Mouse (Mus musculus): Measurements from ENCODE around the gene Brix1. TPM values are rescaled to one million over a fixed set of nuclear protein-coding genes. Genes with fewer than 3 reads are reported as not detected.

Gene Brix1
- total and polyA plus RNA-seq, 3 experiments = 42.6 to 104 (median 94.4) TPM

DNA sequence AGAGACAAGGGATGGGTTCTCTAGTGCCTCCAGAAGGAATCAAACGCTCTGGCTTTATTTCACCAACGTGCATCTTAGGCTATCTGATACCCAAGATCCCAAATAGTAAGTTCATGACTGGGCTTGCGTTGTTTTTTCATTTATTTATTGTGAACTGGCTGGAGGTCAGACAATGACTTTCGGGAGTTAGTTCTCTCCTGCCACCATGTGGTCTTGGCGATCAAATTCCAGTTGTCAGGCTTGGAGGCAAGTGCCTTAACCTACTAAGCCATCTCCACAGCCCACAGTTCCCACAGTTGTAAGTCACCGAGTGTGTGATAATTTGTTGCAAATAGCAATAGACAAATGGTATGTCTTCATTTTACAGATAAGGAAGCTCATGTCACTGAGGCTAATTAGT lies 45.8 kb downstream of the Brix1 start:
- Histone ChIP-seq H3K4me3 (ENCODE audit: low read depth, low read length) (no peak overlapping the region), H3K36me3 (replicated peaks) (peaks cover 42% of the 10 kb centered on the region), H3K27me3 (ENCODE audit: insufficient read depth, low read length) (no peaks in the 10 kb centered on the region), H3K4me1 (ENCODE audit: insufficient read depth, low read depth, low read length) (no peaks in the 10 kb centered on the region), H3K9me3 (replicated peaks) (no peaks in the 10 kb centered on the region)
- TF ChIP-seq TAL1 (conservative IDR thresholded peaks at IDR 0.05; ENCODE audit: low read depth, low read length) = no peak
- no peak for TF ChIP-seq CTCF (IDR thresholded peaks at IDR 0.05; ENCODE audit: low read depth, low read length)
- no peak for TF ChIP-seq GATA1 (IDR thresholded peaks at IDR 0.05; ENCODE audit: borderline replicate concordance, low read length)
- TF ChIP-seq POLR2AphosphoS5 (IDR thresholded peaks at IDR 0.05; ENCODE audit: insufficient replicate concordance, low read depth, low read length) = no peak
- TF ChIP-seq GATA2 (IDR thresholded peaks at IDR 0.05; ENCODE audit: borderline replicate concordance, low read depth, low read length) = no peak
- no peak for ATAC-seq (ENCODE audit: extremely low read depth, insufficient number of reproducible peaks, low FRiP score, poor library complexity, severe bottlenecking)
- no peak for DNase-seq (ENCODE audit: low spot score)

DNA sequence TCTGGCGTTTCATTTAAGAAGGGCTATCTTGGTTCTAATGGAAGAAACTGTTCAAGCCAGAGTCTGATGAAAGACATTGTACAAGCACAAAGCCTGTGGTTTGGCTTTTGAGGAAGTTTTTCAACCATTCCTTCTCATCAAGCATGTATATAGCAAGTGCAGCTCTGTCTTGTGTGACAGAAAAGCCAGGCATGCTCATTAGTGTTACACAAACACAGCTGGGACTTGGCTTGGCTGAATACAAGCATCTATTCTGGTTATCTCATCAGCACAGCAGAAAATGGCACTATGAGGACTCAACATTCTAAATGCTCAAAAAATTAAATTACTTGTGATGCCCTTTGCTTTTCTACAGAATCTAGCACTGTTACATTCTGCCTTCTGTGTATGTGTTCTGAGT lies 48.9 kb downstream of the Brix1 start:
- H3K9me3 ChIP-seq (replicated peaks) = no peaks in the 10 kb centered on the region
- no peaks in the 10 kb centered on the region for H3K27me3 ChIP-seq (ENCODE audit: insufficient read depth, low read length)
- no peak overlapping the region for H3K4me3 ChIP-seq (ENCODE audit: low read depth, low read length)
- H3K4me1 ChIP-seq (ENCODE audit: insufficient read depth, low read depth, low read length) = no peaks in the 10 kb centered on the region
- DNase-seq (ENCODE audit: low spot score) (no peak), ATAC-seq (ENCODE audit: extremely low read depth, insufficient number of reproducible peaks, low FRiP score, poor library complexity, severe bottlenecking) (no peak)
- peaks cover 20% of the 10 kb centered on the region for H3K36me3 ChIP-seq (replicated peaks)
- TF ChIP-seq POLR2AphosphoS5 (IDR thresholded peaks at IDR 0.05; ENCODE audit: insufficient replicate concordance, low read depth, low read length) = no peak
- TF ChIP-seq GATA2 (IDR thresholded peaks at IDR 0.05; ENCODE audit: borderline replicate concordance, low read depth, low read length) = no peak

DNA sequence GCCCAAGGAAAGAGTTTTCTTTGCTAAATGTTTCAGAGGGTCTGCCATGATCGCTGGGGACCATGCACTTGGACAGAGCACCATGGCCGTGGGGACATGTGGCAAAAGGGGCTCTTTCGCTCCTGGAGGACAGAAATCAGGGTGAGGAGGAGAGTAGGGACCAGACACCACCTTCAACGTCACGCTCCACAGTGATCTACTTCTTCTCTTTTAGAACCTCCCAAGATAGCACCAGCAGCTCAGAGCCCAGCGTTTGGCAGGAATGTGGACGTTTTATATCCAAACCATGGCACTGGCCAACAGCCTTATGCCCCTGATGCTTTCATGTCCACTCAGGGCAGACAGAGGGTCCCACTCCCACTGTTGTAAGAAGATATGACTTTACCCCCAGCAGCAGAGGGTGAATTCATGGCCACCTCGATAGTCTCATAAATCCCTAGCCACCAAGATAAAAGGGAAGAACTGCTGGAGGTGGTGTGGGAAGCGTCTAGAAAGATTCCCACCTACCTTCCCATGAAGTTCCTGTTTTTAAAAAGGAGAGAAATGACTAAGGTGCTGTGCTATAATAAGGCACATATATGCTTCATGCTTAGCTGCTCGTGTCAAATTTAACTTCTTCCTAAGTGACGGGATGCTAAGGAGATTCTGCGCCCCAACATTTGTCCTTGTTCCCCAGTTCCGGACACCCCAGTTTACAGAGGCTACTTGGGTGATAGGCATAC lies 59.0 kb downstream of the Brix1 start:
- no peak for DNase-seq (ENCODE audit: low spot score)

DNA sequence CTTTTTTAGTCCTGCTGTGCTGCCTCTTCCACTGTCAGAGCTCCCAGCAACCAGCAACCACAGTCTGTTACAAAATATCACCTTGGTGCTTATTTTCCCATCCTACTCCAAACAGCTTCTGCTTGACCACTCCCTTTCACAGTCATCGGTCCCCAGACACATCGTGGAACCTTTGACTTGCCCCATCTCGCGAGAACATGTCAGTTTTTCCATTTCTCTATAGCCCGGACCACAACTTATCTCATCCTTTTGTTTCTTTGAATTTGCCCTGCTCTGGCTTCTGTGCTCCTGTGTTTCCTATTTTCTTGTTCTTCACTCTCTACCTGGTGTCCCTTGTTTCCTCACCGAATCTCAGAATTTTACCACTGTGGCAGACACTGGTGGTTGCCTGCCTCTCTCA lies 59.6 kb downstream of the Brix1 start:
- ATAC-seq (ENCODE audit: extremely low read depth, insufficient number of reproducible peaks, low FRiP score, poor library complexity, severe bottlenecking) = no peak
- Histone ChIP-seq H3K4me1 (ENCODE audit: insufficient read depth, low read depth, low read length) (no peaks in the 10 kb centered on the region), H3K9me3 (replicated peaks) (no peaks in the 10 kb centered on the region), H3K27me3 (ENCODE audit: insufficient read depth, low read length) (no peaks in the 10 kb centered on the region), H3K4me3 (ENCODE audit: low read depth, low read length) (no peak overlapping the region), H3K36me3 (replicated peaks) (no peaks in the 10 kb centered on the region)
- no peak for TF ChIP-seq GATA2 (IDR thresholded peaks at IDR 0.05; ENCODE audit: borderline replicate concordance, low read depth, low read length)
- no peak for TF ChIP-seq POLR2AphosphoS5 (IDR thresholded peaks at IDR 0.05; ENCODE audit: insufficient replicate concordance, low read depth, low read length)
- no peak for TF ChIP-seq TAL1 (conservative IDR thresholded peaks at IDR 0.05; ENCODE audit: low read depth, low read length)
- TF ChIP-seq CTCF (IDR thresholded peaks at IDR 0.05; ENCODE audit: low read depth, low read length) = no peak
- TF ChIP-seq GATA1 (IDR thresholded peaks at IDR 0.05; ENCODE audit: borderline replicate concordance, low read length) = no peak
- DNase-seq (ENCODE audit: low spot score) = no peak

More for the DNA sequence above, 59.0 kb downstream of the Brix1 start:
- no peaks in the 10 kb centered on the region for H3K27me3 ChIP-seq (ENCODE audit: insufficient read depth, low read length)
- H3K4me3 ChIP-seq (ENCODE audit: low read depth, low read length) = no peak overlapping the region
- no peaks in the 10 kb centered on the region for H3K4me1 ChIP-seq (ENCODE audit: insufficient read depth, low read depth, low read length)
- no peaks in the 10 kb centered on the region for H3K36me3 ChIP-seq (replicated peaks)
- no peak for TF ChIP-seq TAL1 (conservative IDR thresholded peaks at IDR 0.05; ENCODE audit: low read depth, low read length)
- no peaks in the 10 kb centered on the region for H3K9me3 ChIP-seq (replicated peaks)
- ATAC-seq (ENCODE audit: extremely low read depth, insufficient number of reproducible peaks, low FRiP score, poor library complexity, severe bottlenecking) = no peak

Other genes starting within 250 kb of the Brix1 start
- not detected in 2 replicates for gene Gm21973, start 160.6 kb downstream of the Brix1 start, total RNA-seq (2014; fragmentation: Nextera tagmentation)
- not detected in 2 replicates for gene Gm21973, start 160.6 kb downstream of the Brix1 start, total RNA-seq (2017)
- not detected in 2 replicates for gene Gm21973, start 160.6 kb downstream of the Brix1 start, polyA plus RNA-seq (2012)
- gene Agxt2, start 127.4 kb downstream of the Brix1 start, total RNA-seq (2014; fragmentation: Nextera tagmentation) = not detected in 2 replicates
- 0.06 and 0.16 TPM in 2 replicates for gene Agxt2, start 127.4 kb downstream of the Brix1 start, total RNA-seq (2017)
- not detected in 2 replicates for gene Agxt2, start 127.4 kb downstream of the Brix1 start, polyA plus RNA-seq (2012)
- 53.4 and 64.0 TPM in 2 replicates for gene Dnajc21, start 15.4 kb downstream of the Brix1 start, total RNA-seq (2014; fragmentation: Nextera tagmentation)
- gene Dnajc21, start 15.4 kb downstream of the Brix1 start, total RNA-seq (2017) = 28.2 and 36.0 TPM in 2 replicates
- 10.0 and 12.8 TPM in 2 replicates for gene Dnajc21, start 15.4 kb downstream of the Brix1 start, polyA plus RNA-seq (2012)
- 39.2 and 39.4 TPM in 2 replicates for gene Rad1, start 71 bp upstream of the Brix1 start, total RNA-seq (2014; fragmentation: Nextera tagmentation)
- gene Rad1, start 71 bp upstream of the Brix1 start, total RNA-seq (2017) = 40.1 and 40.3 TPM in 2 replicates
- 13.8 and 19.2 TPM in 2 replicates for gene Rad1, start 71 bp upstream of the Brix1 start, polyA plus RNA-seq (2012)
- not detected in 2 replicates for gene Ttc23l, start 72.7 kb upstream of the Brix1 start, total RNA-seq (2014; fragmentation: Nextera tagmentation)
- gene Ttc23l, start 72.7 kb upstream of the Brix1 start, total RNA-seq (2017) = not detected in 2 replicates
- not detected in 2 replicates for gene Ttc23l, start 72.7 kb upstream of the Brix1 start, polyA plus RNA-seq (2012)
- gene Rai14, start 228.7 kb upstream of the Brix1 start, total RNA-seq (2014; fragmentation: Nextera tagmentation) = not detected in 2 replicates
- gene Rai14, start 228.7 kb upstream of the Brix1 start, total RNA-seq (2017) = 0.12 and 0.60 TPM in 2 replicates
- gene Rai14, start 228.7 kb upstream of the Brix1 start, polyA plus RNA-seq (2012) = not detected in 2 replicates